Mouse (Mus musculus) cerebellum, adult 9-11 months (tissue): ENCODE measurements around the gene Dus3l.

Experiments
- DNase-seq: peaks from one replicate; pipeline ENCODE4 v3.0.0; 2022

The Dus3l gene

DNA sequence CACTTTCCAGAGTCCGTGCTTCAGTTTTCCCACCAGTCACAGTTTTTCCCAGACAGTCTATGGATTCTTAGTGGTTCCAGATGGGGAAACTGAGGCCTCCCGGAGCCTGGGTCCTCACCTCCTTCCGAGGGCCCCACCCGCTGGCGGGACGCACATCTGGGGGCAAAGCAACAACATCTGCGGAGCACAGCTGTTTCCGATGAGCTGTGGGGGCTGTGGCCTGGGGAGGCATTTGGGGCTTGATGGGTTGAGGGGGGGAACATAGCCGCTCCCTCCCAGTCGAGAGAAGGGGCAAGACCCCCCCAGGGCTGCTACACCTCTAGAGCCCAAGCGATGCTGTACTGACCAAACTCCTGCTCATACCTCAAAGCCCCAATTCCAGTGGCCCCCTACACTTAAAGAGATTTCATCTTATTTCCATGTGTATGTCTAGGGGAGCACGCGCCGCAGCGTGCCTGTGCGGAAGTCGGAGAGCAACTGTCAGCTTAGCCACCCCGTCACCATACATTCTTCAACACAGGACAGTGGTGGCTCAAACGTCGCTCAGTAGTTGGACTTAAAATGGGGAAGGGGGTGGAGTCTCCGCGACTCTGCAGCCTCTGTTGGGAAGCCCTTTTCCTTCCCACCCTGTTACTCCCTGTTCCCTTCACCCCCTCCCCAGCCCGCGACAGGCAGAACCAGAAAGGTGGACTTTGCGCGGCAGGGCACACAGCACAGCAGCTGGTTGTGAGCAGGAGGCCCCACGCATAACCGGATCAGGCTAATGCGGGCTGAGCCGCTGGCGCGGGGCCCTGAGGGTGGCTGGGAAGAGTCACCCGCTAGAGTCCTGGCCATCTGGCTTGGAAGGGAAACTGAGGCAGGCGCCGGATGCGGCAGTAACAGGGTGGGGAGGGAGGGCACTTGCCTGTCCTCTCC, 10.0 kb upstream of the Dus3l start:
- DNase-seq, result no peak

DNA sequence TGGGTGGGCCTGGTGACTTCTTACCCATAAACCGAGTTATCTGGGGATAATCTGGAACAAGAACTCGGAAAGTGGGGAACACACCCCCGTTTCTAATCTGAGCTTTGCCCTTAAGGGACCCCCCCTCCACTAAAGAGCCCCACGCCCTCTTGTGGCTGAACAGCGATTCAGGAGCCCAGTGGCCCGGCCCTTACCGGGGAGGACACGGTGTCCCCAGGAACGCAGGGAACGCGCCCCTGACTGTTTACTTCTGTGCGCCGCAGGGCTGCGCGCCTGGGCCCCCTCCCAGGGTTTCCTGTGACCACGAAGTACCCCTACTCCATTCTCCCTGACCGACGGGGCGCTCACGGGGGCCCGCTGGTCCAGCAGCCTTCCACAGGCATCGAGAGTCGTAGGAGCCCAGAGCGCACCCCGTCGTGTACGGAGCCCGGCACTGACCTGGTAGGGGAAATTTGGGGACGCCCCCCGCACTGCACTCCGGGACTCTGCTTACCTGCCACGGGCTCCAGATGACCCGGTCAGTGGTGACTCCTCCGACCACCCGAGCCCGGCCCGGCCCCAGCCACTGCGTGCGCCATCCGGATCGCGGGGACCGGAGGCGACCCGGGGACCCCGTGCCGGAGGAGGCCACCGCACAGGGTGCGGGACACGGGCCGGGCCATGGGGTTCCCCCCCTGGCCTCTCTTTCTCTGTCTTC, 7.7 kb upstream of the Dus3l start:
- no peak for DNase-seq

DNA sequence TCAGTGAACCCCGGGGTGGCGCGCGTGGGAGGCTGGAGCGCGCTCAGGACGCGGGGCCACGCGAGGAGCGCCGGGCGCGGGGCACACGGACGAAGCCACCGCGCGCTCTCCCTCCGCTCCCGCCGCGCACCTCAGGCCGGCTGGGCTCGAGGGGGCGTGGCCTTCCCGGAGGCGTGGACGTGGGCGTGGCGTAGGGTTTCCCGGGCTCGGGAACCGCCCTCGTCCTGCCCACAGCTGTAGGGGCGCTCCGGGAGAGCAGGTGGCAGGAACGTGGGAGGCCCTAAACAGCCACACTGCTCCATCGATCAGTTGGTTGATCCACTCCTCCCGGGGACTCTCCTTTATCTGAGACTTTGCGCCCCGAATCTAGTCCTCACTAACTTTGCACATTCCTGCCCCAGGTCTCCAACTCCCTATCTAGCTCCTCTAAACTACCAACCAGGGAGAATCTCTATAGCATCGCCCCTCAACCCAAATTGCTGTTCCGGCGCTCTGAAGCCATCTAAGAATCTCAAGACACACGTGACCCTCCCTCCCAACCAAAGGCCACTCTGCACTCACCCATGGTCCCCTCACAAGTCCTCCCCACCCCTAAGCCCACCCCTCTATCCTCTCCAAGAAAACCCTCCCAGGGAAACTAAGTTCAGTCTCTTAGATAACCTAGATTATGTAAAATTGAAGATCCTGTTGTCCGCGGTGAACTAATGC, 7.0 kb upstream of the Dus3l start, which contains the start of gene Nrtn:
Nrtn (minus strand) TSS at position 115 of the 708 bp plus-strand sequence.
- peak; percentile 39 for DNase-seq

DNA sequence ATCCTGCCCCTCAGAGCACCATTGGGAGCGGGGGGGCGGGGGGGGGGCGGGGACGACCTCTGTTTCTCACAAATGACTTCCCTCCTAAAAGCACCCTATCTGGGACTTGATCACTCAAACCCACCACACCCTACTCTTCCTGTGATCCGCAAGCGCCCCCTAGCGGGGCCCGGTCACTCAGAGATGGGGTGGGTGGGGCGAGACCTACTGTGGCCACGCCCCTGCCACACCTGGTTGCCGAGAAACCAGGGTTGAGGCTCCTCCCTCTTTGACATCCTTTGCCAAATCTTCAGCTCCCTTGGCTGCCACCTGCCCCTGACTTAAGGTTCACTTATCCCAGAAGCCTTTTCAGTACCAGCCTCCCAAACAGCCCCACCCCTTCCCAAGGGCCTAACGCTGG, 6.4 kb upstream of the Dus3l start:
- peak; percentile 72 for DNase-seq

DNA sequence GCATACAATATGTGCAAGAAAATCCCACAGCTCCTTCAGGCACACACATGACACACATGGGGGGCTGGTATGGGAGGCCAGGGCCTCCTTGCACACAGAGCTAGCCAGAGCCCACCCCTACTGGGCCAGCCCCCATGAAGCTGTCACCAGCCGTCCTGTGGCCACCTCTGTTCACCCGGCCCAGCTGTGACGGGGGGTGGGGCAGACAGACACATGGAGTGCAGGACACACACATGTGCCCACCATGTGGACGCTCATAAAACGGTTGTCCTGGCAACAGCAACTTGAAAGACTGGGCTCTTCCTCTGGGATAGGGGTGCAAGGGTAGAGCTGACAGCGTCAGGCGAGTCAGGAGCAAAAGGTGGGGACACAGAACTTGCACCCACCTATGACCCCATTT, 5.3 kb upstream of the Dus3l start:
- DNase-seq, result peak; percentile 50

DNA sequence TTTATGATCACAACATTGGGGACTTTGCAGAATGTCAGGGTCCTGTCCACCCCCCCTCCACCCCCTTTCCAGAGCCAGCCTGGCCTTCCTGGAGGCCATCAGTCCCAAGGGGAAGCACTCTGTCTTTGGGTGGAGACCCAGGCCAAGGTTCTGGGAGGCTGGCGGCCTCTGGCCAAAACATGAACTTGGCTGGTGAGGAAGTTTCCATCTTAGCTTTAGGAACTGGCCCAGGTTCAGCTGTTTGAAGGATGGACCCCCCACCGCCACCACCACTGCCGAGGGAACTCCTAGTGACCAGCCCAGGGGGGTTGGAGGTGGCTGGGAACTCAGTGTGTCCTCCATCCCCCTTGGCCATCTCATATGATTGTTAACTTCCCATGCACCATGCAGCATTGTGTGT, 3.5 kb upstream of the Dus3l start:
- DNase-seq, result peak; percentile 69

DNA sequence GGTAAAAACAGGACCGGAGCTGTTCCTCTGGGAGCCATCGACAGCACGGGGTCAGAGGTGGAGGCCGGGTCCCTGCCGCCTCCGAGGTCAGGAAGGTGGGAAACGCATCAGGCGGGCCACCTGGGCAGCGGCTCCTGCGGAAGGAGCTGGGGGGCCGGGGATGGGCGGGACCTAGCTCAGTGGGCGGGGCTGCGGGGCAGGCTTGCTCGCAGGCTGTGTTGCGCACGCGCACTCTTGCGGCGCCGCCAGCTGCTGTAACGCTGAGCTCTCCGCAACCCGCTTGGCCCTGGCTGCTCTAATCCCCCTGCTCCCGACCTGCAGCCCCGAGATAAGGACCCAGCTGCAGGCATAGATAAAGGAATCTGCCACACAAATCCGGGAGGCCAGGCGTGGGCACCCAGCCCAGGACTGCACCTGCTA, 2.6 kb upstream of the Dus3l start:
- peak; percentile 90 for DNase-seq

DNA sequence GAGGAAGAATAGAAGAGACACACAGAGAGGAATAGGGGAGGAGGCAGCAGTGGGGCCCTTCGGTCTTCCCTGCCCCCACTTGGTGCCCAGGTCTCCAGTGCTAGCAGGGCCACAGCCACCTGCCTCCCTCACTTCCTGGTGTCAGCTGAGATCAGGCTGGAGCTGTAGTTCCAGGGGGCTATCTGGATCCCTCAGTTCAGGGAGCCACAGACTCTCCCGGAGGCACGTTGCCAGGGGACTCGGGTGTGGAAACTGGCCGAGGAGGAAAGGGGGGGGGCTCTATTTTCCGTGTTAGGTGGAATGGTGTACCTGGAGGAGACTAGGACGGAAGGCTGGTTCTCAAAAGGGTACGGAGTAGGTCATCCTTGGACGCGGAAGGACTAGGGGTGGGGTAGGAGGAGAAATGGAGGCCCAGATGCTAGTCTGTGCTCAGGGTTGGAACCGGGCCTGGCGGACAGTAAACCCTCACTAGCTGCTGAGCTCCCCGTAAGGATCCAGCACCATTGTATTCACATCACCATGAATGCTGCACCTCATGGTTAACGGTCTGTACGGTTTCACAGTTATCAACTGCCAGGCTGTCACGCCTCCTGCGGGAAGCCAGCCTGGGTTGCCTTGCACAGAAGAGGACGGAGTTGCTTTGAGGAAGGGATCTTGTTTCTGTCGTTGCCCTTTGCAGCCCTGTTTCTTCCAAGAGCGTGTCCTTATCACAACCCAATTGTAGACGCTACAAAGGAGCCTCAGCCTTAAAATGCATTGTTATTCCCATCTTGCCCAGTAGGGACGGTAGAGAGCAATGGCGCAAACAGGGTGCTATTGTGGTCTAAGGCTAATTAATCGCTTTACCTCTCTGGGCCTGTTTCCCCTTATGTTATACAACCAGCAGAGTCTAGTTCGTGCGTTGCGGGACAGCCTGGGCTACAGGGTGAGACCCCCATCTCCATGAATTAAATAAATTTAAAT, 1.5 kb upstream of the Dus3l start:
- DNase-seq, result peak; percentile 79

DNA sequence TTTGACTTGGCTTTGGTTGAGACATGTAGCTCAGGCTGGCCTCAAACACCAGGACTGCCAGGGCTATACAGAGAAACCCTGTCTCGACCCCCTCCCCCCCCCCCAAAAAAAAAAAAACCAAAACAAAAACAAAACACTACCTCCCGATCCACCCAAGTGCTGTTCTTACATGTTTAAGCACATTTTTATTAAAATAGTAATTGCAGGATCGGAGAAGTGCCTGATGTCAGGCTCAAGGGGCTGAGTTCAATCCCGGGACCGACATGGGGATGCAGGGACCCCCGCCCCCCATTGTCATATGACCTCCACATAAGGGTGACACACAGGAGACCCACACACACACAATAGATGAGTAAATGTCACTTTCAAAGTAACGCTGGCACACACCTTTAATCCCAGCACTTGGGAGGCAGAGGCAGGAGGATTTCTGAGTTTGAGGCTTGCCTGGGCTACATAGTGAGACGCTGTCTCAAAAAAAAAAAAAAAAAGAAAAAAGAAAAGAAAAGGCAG, 761 bp upstream of the Dus3l start:
- peak; percentile 72 for DNase-seq

DNA sequence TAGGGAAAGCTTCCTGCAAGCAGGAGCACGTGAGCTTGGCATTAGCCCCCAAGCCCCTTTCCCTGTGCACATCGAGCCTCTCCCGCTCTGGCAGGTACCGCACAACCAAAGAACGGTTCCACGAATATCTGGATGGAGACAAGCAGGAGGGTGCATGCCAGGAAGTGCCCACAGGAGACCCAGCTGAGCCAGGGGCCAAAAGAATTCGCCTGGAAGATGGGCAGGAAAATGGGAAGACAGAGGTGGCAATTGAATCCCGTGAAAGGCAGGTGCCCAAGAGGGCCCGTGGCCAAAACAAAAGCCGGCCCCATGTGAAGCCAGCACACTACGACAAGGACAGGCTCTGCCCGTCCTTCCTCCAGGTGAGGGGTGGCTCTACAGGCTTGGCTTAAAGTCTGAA, 874 bp downstream of the Dus3l start:
- DNase-seq, result peak; percentile 88

DNA sequence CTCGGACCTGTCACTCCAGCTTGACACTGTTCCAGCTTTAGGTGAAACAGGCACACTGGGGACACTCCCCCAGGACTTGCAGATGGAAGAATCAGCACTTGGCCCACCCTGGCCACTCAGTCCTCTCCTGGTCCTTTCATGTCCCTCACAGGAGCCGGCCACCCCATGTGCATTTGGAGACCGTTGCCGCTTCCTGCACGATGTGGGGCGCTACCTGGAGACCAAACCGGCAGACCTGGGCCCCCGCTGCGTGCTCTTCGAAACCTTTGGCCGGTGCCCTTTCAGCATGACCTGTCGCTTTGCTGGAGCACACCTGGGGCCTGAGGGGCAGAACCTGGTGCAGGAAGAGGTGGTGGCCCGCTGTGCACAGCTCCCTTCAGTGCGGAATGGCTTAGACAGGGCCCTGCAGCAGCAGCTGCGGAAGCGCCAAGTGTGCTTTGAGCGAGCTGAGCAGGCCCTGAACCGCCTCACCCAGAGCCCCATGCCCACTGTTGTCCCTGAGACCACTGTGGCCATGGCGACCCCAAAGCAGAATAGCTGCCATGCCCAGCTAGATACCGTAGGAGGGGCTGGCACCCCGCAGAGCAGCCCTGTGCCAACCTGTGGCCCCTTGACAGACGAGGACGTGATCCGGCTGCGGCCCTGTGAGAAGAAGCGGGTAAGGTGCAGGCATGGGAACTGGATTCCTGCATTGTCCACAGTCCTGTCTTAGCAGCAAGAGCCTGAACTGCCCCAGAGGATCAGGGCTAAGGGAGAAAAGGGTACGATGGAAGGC, 2.3 kb downstream of the Dus3l start:
- peak; percentile 76 for DNase-seq

DNA sequence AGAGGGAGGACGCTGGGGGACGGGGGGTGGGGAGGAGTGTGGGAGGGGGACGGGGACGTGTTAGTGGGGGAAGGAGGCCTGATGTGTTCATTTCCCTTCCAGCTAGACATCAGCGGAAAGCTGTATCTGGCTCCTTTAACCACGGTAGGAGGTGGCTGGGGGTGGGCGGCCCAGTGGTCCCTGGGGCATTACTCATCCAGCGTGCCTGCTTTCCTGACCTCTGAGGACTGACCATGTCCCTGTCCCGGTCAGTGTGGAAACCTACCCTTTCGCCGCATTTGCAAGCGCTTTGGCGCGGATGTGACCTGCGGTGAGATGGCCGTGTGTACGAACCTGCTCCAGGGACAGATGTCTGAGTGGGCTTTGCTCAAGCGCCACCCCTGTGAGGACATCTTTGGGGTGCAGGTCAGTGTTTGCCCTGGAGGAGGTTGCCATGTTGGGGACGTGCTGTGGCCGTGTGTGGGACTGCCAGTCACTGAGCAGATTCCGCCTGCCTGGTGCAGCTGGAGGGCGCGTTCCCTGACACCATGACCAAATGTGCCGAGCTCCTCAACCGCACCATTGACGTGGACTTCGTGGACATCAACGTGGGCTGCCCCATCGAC, 3.1 kb downstream of the Dus3l start:
- DNase-seq, result no peak

DNA sequence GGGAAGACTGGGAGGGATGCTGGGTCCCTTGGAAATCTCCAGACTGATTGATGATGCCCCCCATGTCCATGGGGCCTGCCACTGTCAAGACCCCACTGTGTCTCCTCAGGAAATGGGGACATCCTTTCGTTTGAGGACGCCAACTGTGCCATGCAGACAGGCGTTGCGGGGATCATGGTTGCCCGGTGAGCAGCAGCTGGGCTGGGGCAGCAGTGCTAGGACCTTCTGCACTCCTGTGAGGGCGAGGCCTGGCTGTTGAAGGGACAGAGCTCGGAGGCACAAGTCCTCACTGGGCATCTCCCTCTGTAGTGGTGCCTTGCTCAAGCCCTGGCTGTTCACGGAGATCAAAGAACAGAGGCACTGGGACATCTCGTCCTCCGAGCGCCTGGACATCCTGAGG, 4.4 kb downstream of the Dus3l start:
- no peak for DNase-seq

DNA sequence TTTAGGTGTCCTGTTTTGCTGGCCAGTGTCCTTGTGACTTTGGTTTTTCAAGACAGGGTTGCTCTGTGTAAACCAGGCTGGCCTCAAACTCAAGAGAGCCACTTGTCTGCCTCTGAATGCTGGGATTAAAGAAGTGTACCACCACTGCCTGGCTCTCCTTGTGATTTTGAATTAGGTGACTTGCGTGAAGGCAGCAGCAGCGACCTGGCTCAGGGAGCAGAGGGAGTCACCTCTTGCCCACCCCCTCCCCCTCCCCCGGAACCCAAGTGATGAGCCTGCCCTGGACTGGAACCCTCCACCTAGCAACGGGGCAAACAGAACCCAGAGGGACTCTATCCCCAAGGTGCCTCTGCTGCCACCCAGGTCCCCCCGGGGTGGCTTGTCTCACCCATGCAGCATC, 5.4 kb downstream of the Dus3l start, which contains the start of gene Prr22:
Prr22 (plus strand) TSS at position 301 of the 400 bp plus-strand sequence.
- no peak for DNase-seq

DNA sequence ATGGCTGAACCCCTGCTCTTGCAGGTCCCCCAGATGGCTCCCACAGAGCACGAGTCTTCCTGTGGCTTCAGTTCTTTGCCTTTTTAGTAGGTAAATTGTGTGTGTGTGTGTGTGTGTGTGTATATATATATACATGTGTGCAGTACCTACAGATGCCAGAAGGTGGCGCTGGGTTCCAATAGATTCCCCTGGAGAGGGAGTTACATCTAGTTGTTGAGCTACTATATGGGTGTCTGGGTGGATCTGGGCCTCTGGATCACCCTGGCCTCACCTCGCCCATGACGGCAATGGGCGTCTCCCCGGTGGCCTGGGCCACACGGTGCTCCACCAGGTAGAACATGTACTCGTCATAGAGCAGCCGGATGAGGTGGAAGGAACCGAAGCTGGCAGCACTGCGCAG, 13.0 kb downstream of the Dus3l start:
- no peak for DNase-seq

DNA sequence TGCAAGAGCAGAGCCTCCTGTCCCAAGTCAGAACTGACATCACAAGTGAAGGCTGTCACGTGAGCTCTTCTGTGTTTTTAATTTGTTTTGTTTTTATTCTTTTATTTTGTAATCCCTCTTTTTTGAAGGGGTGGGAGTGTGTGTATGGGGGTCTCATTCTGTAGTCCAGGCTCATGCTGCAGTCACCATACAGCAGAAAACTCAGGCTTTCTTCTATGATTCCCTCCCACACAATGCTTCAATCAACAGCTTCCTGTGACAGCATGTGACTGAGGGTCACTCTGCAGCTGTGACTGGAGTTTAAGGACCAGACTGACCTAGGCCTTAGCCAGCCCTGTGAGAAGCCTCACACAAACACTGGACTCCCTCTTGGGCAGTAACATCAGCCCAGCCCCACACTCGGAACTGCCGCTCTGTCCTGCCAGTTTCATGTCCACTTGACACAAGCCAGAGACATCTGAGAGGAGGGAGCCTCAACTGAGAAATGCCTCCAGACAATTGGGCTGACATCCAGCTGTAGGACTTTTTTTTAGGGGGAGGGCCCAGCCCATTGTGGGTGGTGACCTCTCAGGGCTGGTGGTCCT, 14.3 kb downstream of the Dus3l start:
- no peak for DNase-seq

DNA sequence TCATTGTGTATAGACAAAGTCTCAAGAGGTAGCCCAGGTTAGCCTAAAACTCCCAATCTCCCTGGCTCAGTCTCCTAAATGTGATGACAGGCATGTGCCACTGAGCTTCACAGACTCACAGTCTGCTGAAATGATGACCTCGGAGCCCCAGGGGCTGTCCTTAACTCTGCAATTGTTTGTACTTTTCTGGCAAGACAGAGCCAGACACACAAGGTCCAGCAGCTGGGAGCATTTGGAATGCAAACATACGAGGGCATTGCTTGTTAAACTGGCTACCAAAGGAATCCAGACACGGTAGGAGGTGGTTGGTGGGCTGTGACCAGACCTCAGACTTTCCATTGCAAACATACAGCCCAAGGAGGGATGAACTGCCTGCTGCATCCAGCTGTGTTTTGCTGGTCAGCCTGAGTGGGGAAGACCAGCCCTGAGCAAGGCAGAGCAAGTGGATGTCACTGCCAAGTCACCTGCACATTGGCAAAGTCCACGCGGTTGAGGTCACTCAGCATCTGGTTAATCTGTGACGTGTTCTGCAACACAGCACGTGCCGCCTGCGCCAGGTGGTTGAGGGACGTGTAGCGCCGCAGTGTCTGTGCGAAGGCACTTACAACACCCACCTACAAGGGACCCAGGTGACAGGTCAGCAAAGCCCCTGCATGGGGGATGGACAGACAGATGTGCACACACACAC, 15.9 kb downstream of the Dus3l start:
- DNase-seq, result no peak

DNA sequence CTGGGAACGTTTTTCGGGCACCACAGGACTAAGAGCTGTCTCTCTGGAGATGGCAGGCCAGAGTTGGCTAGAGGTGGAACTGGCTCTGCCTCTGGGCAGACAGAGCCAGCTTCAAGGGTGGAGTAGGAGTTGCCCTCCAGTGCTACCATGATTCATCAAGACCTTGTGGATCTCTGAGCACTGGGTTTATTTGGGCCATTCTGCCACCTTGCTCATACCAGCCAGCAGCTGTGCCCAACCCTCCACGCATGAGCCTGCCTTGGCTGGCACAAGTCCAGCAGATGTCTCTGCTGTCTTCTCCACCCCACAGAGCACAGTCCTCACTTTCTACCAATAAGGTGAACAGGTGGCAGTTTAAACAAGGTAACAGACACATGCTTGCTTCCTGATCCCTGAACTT, 24.3 kb downstream of the Dus3l start:
- no peak for DNase-seq

DNA sequence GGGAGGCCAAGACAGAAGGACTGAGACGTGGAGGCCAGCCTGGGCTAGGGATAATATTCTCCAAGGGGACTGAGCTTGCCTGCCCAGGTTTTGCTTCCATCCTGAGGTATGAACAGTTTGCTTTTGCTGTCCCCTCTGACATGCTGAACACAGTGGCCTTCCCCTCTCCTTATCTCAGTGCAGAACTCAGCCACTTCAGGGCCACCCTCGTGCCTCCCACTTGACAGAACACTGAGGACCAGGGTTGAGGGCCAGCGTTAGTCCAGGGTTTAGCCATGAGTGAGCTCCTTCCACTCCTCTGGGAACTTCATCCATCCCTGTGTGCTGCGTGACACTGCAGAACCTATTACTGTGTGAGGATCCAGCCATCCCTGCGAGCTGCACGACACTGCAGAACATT, 24.7 kb downstream of the Dus3l start:
- no peak for DNase-seq

DNA sequence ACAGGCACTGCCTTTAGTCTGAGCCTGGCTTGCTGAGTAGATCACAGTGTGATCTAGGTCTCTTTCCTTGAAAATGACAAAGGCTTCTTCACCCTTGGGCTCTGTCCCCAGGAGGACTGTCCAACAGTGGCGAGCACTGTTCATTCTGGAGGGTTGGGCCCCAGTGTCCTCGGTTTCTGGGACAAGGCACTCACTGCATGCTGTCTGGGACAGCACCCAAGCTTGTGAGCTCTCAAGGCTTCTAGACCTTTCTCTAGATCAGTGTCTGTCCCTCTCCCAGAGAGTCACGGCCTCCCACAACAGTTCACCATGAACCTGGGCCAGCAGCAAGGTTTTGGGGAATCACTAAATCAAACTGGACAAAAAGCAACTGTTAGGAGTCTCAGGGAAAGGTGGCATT, 28.0 kb downstream of the Dus3l start:
- no peak for DNase-seq
